ENCODE assay signal across 8 mouse cellular contexts in genomic region chr19:3324931-3325711, GRCm38 (mm10). TPM values are rescaled to one million over a fixed set of nuclear protein-coding genes. Genes with fewer than 3 reads are reported as not detected.
DNase-seq lines count a peak whose midpoint lies in the region; ATAC-seq lines count a peak whose summit lies in the region.

No protein-coding gene starts in this region.

- DNase-seq in NIH3T3 (ENCODE audit: low read depth): peak; percentile 99
- peak; percentile 54 for DNase-seq in cerebellum, adult 9-11 months
- DNase-seq in frontal cortex, postnatal 10 days (ENCODE audit: low spot score in 2 of 2): peak; percentile 77 to 82
- DNase-seq in layer of hippocampus, postnatal 25 days (ENCODE audit: extremely low spot score in 1 of 2, low spot score in 1 of 2): peak; percentile 54 to 65
- peak; percentile 97 to 98 for DNase-seq in lung, postnatal 4 days
- DNase-seq in retina, postnatal 1 day: peak; percentile 93
- DNase-seq in urinary bladder, adult 2 months (ENCODE audit: low spot score): peak; percentile 90

- no peaks in the 10 kb centered on the region for H3K9me3 ChIP-seq in hindbrain, embryonic 12.5 days (replicated peaks)

- 1% methylated on average over 59 of the region's 59 CpGs for WGBS in hindbrain, embryonic 12.5 days

- peak overlapping the region; percentile 86 for H3K27ac ChIP-seq in hindbrain, embryonic 12.5 days

- H3K9ac ChIP-seq in hindbrain, embryonic 12.5 days: peak overlapping the region; percentile 57

- peak overlapping the region; percentile 56 for H3K4me3 ChIP-seq in hindbrain, embryonic 12.5 days

- H3K27me3 ChIP-seq in hindbrain, embryonic 12.5 days: peaks cover 46% of the 10 kb centered on the region

- peaks cover 29% of the 10 kb centered on the region for H3K4me1 ChIP-seq in hindbrain, embryonic 12.5 days

- no peaks in the 10 kb centered on the region for H3K36me3 ChIP-seq in hindbrain, embryonic 12.5 days

- ATAC-seq in hindbrain, embryonic 12.5 days (ENCODE audit: low FRiP score): peak; percentile 76

- peak overlapping the region; percentile 76 for H3K4me2 ChIP-seq in hindbrain, embryonic 12.5 days (replicated peaks)

RNA-seq across cellular contexts. Expression of gene Cpt1a, which starts 3.0 kb away (rescaled TPM):
- 13.2 and 14.0 TPM in 2 replicates for polyA plus RNA-seq in hindbrain, embryonic 12.5 days (2016; fragmentation: Nextera tagmentation; extraction: Ambion mirVana)
- total RNA-seq in layer of hippocampus, postnatal 25 days (2021): 10 to 100 TPM; 25.6 to 27.0 TPM
- 61.6 and 67.1 TPM in 2 replicates for polyA plus RNA-seq in urinary bladder, adult 2 months (2012; rRNA removed)

RNA-seq across cellular contexts. Expression of gene Ighmbp2, which starts 42.3 kb away (rescaled TPM):
- 11.8 and 12.7 TPM in 2 replicates for polyA plus RNA-seq in hindbrain, embryonic 12.5 days (2016; fragmentation: Nextera tagmentation; extraction: Ambion mirVana)
- 10 to 100 TPM in 1 of 2 experiments, 1 to 10 TPM in 1; 9.8 to 11.4 TPM for total RNA-seq in layer of hippocampus, postnatal 25 days (2021)
- 5.8 and 7.0 TPM in 2 replicates for polyA plus RNA-seq in urinary bladder, adult 2 months (2012; rRNA removed)

RNA-seq across cellular contexts. Expression of gene Mrpl21, which starts 42.4 kb away (rescaled TPM):
- polyA plus RNA-seq in hindbrain, embryonic 12.5 days (2016; fragmentation: Nextera tagmentation; extraction: Ambion mirVana): 110 and 114 TPM in 2 replicates
- 10 to 100 TPM; 52.4 to 56.2 TPM for total RNA-seq in layer of hippocampus, postnatal 25 days (2021)
- polyA plus RNA-seq in urinary bladder, adult 2 months (2012; rRNA removed): 43.3 and 55.7 TPM in 2 replicates

Comparison
In these comparisons a context has a peak if more than half of its experiments do, and no peak if none do; other contexts are left out.
1. Peak in every context shown above with its lines: DNase-seq, ATAC-seq, H3K4me3 ChIP-seq and H3K27ac ChIP-seq.